In the genomic region with DNA sequence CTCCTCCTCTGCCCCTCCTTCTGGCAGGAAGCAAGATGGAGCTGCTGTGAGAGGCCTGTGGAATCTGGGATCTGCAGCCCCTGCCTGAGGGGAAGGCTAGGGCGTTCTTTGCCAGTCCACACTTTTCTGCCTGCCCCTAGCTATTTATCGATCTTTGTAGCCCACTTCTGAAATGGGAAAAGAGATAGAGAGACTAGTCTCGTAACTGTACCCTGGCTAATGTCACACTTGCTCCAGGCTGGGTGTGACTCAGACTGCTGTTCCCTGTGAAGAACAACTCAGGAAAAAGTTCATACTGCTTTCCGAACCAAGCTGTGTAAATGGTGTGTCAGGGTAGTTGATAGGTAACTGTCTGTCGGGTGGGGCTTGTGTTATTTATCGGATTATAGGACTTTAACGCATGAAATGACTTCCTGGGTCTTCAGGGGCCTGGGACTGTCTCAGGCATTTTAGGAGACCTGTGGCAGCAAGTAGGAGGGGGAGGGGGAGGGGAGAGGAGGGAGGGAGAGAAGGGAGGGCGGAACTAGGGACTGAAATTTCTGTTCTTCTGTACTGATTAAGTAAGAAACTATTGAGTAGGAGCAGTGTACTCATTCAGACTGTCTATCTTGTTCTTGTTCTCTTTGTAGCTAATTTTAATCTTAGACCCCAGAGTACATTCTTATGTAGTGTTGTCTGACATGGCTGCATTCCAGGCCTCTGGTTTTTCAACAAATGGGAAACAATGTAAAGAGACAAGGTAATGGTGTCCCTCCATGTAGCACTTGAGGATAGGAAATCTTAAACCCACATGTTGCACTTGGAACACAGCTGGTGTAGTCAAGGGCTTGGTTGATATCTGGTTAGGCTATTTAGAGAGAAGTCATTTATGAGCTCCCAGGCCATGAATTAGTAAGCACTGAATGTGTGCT, we compare ENCODE assay signal across 8 mouse cellular contexts. TPM values are rescaled to one million over a fixed set of nuclear protein-coding genes. Genes with fewer than 3 reads are reported as not detected.
A peak's percentile ranks its signal among the peaks of the same experiment; 100 is the strongest.
DNase-seq lines count a peak whose midpoint lies in the region; ATAC-seq and TF ChIP-seq lines count a peak whose summit lies in the region.

No protein-coding gene starts in this region.

- H3K9me3 ChIP-seq in CH12.LX (replicated peaks; ENCODE audit: low read length): peaks cover 6% of the 10 kb centered on the region
- H3K9me3 ChIP-seq in forebrain, postnatal 0 days (ENCODE audit: low read length): no peaks in the 10 kb centered on the region

- H3K27me3 ChIP-seq in CH12.LX (replicated peaks): peaks cover 8% of the 10 kb centered on the region
- H3K27me3 ChIP-seq in forebrain, postnatal 0 days (ENCODE audit: insufficient read depth, low read length): no peaks in the 10 kb centered on the region

- no peak for TF ChIP-seq RAD21 in CH12.LX (IDR thresholded peaks at IDR 0.05; ENCODE audit: low read depth, low read length)

- no peaks in the 10 kb centered on the region for H3K36me3 ChIP-seq in CH12.LX (replicated peaks in 1 of 2; ENCODE audit: control insufficient read depth in 1 of 2, insufficient read depth in 1 of 2, low read length in 1 of 2)
- no peaks in the 10 kb centered on the region for H3K36me3 ChIP-seq in forebrain, postnatal 0 days (ENCODE audit: insufficient read depth)

- no peak overlapping the region for H3K9ac ChIP-seq in CH12.LX (ENCODE audit: insufficient read depth, low read depth)
- peak overlapping the region; percentile 79 for H3K9ac ChIP-seq in forebrain, postnatal 0 days

- peak overlapping the region; percentile 84 for H3K4me2 ChIP-seq in CH12.LX (ENCODE audit: insufficient read depth, low read depth, poor library complexity, severe bottlenecking)
- peak overlapping the region; percentile 75 for H3K4me2 ChIP-seq in forebrain, postnatal 0 days (ENCODE audit: low read depth)

- no peak overlapping the region for H3K4me3 ChIP-seq in CH12.LX (replicated peaks in 1 of 3; ENCODE audit: low read depth in 2 of 3, low read length in 2 of 3, poor library complexity in 1 of 3)
- H3K4me3 ChIP-seq in forebrain, postnatal 0 days (ENCODE audit: low read depth, low read length): peak overlapping the region; percentile 91

- H3K4me1 ChIP-seq in CH12.LX (ENCODE audit: control insufficient read depth in 1 of 2, insufficient read depth in 2 of 2): peaks cover 2 to 15% of the 10 kb centered on the region in 2 experiments; a peak in 2 of 4 replicates
- H3K4me1 ChIP-seq in forebrain, postnatal 0 days (ENCODE audit: insufficient read depth): peaks cover 9% of the 10 kb centered on the region; the same call in 1 of the 2 replicates

- intact Hi-C loops in left cerebral cortex, postnatal 4 days (cut with DNase I): no loop called here

- no peak for TF ChIP-seq CTCF in CH12.LX (conservative IDR thresholded peaks at IDR 0.05 in 1 of 2, IDR thresholded peaks at IDR 0.05 in 1 of 2; ENCODE audit: low read depth in 2 of 2, low read length in 2 of 2)
- TF ChIP-seq CTCF in forebrain, postnatal 0 days (IDR thresholded peaks at IDR 0.05; ENCODE audit: low read depth): no peak

- no peak for ATAC-seq in forebrain, postnatal 0 days

- no peak for TF ChIP-seq EP300 in CH12.LX (IDR thresholded peaks at IDR 0.05; ENCODE audit: low read length)

- DNase-seq in CH12.LX (ENCODE audit: extremely low read depth): no peak
- DNase-seq in adrenal gland, postnatal 10 days: peak; percentile 15
- DNase-seq in forebrain, postnatal 0 days: no peak
- DNase-seq in kidney, adult 9 months: peak; percentile 27
- DNase-seq in lung, postnatal 14 days: peak; percentile 21
- peak; percentile 77 for DNase-seq in testis, postnatal 14 days (ENCODE audit: low spot score)
- no peak for DNase-seq in frontal cortex, postnatal 25 days (ENCODE audit: low spot score in 2 of 2)
- no peak for DNase-seq in left cerebral cortex, postnatal 4 days

- no peaks in the 10 kb centered on the region for H3K79me2 ChIP-seq in CH12.LX (replicated peaks; ENCODE audit: control insufficient read depth, extremely low read depth, insufficient read depth, poor library complexity, severe bottlenecking)

- no peak for TF ChIP-seq POLR2A in CH12.LX (IDR thresholded peaks at IDR 0.05; ENCODE audit: low read depth, low read length)

- dilution Hi-C loops in CH12.LX (cut with MboI; ENCODE audit: extremely low pct_ligation_motif_present, extremely low pct_unique_long_range_greater_than_20kb, low sequenced_read_pairs): no loop called here

- no peak overlapping the region for H3K27ac ChIP-seq in CH12.LX (ENCODE audit: insufficient read depth, low read depth)
- no peak overlapping the region for H3K27ac ChIP-seq in forebrain, postnatal 0 days (ENCODE audit: low read depth, low read length)

- 41% methylated on average over 8 of the region's 8 CpGs for WGBS in forebrain, postnatal 0 days

- in situ Hi-C loops in CH12.LX (cut with MboI; ENCODE audit: low pct_ligation_motif_present, low pct_unique_long_range_greater_than_20kb, low sequenced_read_pairs): no loop called here

TF ChIP-seq in CH12.LX, 34 proteins besides CTCF, POLR2A, EP300 and RAD21:
- TF ChIP-seq USF1 (IDR thresholded peaks at IDR 0.05; ENCODE audit: low read depth, low read length) (no peak), MAZ (IDR thresholded peaks at IDR 0.05; ENCODE audit: low read depth, low read length) (no peak), CHD2 (IDR thresholded peaks at IDR 0.05; ENCODE audit: low read length) (no peak), SIN3A (IDR thresholded peaks at IDR 0.05; ENCODE audit: low read length) (no peak), ZNF384 (IDR thresholded peaks at IDR 0.05; ENCODE audit: low read depth, low read length) (no peak), UBTF (IDR thresholded peaks at IDR 0.05; ENCODE audit: low read depth, low read length) (no peak), TBP (conservative IDR thresholded peaks at IDR 0.05; ENCODE audit: low read depth, low read length) (no peak), JUND (conservative IDR thresholded peaks at IDR 0.05; ENCODE audit: low read depth, low read length) (no peak), IRF4 (IDR thresholded peaks at IDR 0.05; ENCODE audit: low read depth, low read length) (no peak), KAT2A (IDR thresholded peaks at IDR 0.05; ENCODE audit: insufficient replicate concordance, low read length) (no peak), BHLHE40 (IDR thresholded peaks at IDR 0.05; ENCODE audit: low read depth, low read length) (no peak), ETS1 (conservative IDR thresholded peaks at IDR 0.05; ENCODE audit: low read depth, low read length) (no peak), CHD1 (IDR thresholded peaks at IDR 0.05; ENCODE audit: low read depth, low read length) (no peak), USF2 (conservative IDR thresholded peaks at IDR 0.05; ENCODE audit: low read depth, low read length) (no peak), PAX5 (IDR thresholded peaks at IDR 0.05; ENCODE audit: low read length) (no peak), GABPA (IDR thresholded peaks at IDR 0.05; ENCODE audit: insufficient replicate concordance, low read depth, low read length) (no peak), TCF12 (IDR thresholded peaks at IDR 0.05; ENCODE audit: low read depth, low read length) (no peak)
TF ChIP-seq in CH12.LX: peak in this region for 0.

RNA-seq across cellular contexts. Expression of gene Vcl, which starts 1.5 kb away (rescaled TPM):
- total RNA-seq in CH12.LX (2012; rRNA removed) (2.1 and 2.6 TPM in 2 replicates), CH12.LX (2014; rRNA removed) (3.9 and 4.6 TPM in 2 replicates)
- polyA plus RNA-seq in CH12.LX (2012; ENCODE audit: insufficient read length, low read depth): 4.5 and 7.1 TPM in 2 replicates
- total RNA-seq in adrenal gland, postnatal 10 days (2021): 10 to 100 TPM; 76.6 to 82.1 TPM
- 15.5 and 21.6 TPM in 2 replicates for total RNA-seq in forebrain, postnatal 0 days (2014; rRNA removed)
- polyA plus RNA-seq in forebrain, postnatal 0 days (2015; fragmentation: Nextera tagmentation; extraction: Ambion mirVana): 4.4 and 6.6 TPM in 2 replicates
- 10 to 100 TPM; 21.0 to 21.9 TPM for total RNA-seq in left cerebral cortex, postnatal 4 days (2021)

Comparison
In these comparisons a context has a peak if more than half of its experiments do, and no peak if none do; other contexts are left out.
1. DNase-seq: peak in adrenal gland, postnatal 10 days (single experiment), kidney, adult 9 months (single experiment), lung, postnatal 14 days (single experiment) and testis, postnatal 14 days (single experiment); none in CH12.LX (single experiment), forebrain, postnatal 0 days (single experiment), frontal cortex, postnatal 25 days (0 of 2) and left cerebral cortex, postnatal 4 days (single experiment).